Mouse (Mus musculus): ENCODE data around the gene Emx1.

The Emx1 gene

DNA sequence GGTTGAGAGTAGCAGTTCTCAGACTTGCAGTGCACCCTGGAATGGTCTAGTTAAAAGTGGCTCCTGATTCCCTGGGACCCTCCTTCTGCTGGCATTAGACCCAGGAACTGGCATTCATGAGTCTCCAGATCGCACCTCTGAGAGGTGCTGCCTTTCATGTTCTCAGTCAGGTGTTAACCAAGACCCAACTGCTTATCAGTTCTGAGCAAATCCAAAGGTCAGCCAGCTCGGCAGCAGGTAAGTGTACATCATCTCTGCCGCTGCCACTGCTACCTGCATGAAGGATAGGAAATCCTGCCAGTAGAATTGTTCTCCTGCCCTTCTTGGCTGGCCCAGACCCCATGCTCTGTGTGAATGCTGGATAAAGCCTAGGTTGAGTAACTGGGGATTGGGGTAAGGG is 43.5 kb downstream of the Emx1 start:
- 77% methylated on average over 3 of the region's 3 CpGs for WGBS

DNA sequence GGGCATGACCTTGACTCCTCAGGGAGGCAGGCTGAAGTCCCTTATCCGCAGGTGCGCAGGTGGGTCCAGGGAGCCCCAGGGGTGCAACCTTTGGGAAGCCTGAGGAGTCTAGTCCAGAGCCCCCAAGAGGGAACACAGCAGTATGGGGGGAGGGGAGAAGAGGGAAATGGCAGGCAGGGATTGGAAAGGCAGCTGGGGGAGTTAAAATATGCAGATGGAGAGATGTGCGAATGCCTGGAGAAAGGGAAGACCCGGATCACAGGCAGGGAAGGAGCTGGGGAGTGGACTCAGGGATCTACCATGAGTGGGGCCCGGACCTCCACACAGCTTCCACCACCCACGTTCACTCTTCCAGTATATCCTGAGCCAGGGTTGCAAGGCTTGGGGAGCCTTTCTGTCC is 44.2 kb downstream of the Emx1 start:
- 39% methylated on average over 6 of the region's 6 CpGs for WGBS

DNA sequence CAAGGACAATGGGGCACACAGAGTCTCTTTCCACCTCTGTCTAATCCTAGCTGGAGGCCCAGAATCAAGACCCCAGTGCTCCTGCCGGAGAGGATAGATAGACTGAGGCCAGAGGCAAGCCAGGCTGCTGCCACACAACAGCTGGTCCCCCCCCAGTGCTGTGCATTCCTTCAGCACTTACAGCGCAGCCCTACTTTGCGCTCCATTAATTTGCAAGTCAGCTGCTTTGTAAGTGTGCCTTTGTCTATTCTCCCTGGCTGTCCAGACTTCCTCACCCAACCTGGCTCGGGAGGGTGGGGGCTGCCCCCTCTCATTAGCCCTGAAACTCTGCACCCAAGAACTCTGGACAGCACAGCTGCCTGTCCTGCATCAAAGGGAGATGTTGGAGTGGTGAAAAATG is 44.8 kb downstream of the Emx1 start:
- 66% methylated on average over 4 of the region's 4 CpGs for WGBS

- WGBS, result 50% methylated on average over 7 of the region's 7 CpGs
Observed at GRCm38 (mm10) chr6:85232836-85233623, 45.8 kb downstream of the Emx1 start.

- WGBS, result 67% methylated on average over 5 of the region's 5 CpGs
Observed at GRCm38 (mm10) chr6:85234796-85235195, 47.6 kb downstream of the Emx1 start.

GRCm38 (mm10) chr6:85237001-85237400 is 49.8 kb downstream of the Emx1 start:
- WGBS, result 45% methylated on average over 5 of the region's 5 CpGs

GRCm38 (mm10) chr6:85237595-85238337 is 50.5 kb downstream of the Emx1 start:
- WGBS, result 38% methylated on average over 10 of the region's 10 CpGs

- WGBS, result 46% methylated on average over 4 of the region's 4 CpGs
Observed at GRCm38 (mm10) chr6:85239044-85239489, 51.8 kb downstream of the Emx1 start.

DNA sequence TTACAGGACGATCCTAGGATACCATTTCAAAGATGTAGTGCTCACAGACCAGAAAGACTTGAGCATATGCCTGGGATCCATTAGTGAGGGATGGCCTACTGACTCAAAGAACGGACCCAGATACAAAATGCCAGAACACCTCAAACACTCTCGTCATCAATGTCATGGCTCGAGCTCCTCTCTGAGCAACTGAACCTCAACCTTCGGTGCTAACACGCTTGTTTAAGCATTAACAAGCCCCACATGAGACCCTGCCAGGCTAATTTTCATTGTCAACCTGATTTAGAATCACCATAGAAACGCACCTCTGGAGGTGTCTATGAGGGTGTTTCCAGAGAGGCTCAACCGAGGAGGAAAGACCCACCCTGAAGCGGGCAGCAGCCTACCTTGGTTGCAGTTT is 62.6 kb downstream of the Emx1 start:
- WGBS, result 79% methylated on average over 9 of the region's 9 CpGs

DNA sequence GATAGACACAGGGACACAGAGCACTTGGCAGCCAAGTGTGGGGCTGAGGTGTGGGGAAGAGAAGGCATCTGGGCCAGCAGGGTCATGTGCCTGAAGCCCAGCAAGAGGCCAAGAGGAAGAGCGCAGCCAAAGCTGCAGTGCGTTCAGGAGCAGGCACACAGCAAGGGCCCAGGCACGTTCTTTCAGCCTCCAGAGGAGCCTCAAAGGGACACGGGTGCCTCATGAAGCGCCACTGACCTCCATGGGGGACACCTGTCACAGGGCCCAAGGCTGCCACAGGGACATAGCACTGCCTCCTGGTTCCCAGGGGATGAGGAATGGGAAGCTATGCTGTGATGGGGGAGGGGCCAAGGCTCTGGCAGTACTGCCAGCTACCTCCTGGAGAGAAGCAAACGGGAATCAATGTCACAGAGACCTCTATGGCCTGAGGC is 63.6 kb downstream of the Emx1 start:
- 64% methylated on average over 6 of the region's 6 CpGs for WGBS

GRCm38 (mm10) chr6:85252251-85253058 is 65.2 kb downstream of the Emx1 start:
- WGBS, result 72% methylated on average over 17 of the region's 17 CpGs

GRCm38 (mm10) chr6:85253275-85253674 is 66.0 kb downstream of the Emx1 start:
- 45% methylated on average over 3 of the region's 3 CpGs for WGBS

All from cerebral cortex, adult 2 months (tissue).